ENCODE assay signal across 1 mouse cellular context in the genomic region with DNA sequence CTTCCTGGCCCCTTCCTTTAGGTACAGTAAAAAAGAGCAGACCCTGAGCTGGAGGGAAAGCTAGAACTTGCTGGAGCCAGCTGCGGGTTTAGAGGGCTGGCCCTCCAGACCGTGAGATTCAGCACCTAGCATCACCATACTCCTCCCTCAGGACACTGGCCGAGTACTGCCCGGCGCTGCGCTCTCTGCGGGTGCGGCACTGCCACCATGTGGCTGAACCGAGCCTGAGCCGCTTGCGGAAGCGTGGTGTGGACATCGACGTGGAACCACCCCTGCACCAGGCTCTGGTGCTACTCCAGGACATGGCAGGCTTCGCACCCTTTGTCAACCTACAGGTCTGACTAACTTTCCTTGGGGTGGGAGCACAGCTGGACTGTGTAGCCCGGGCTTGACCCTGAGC.
TF ChIP-seq lines count a peak whose summit lies in the region.

No protein-coding gene starts in this region.

TF ChIP-seq in CH12.LX, 34 proteins besides CTCF, POLR2A, EP300 and RAD21:
- TF ChIP-seq KAT2A (IDR thresholded peaks at IDR 0.05; ENCODE audit: insufficient replicate concordance, low read length) (no peak), ZMIZ1 (IDR thresholded peaks at IDR 0.05; ENCODE audit: low read depth, low read length) (no peak), SIN3A (IDR thresholded peaks at IDR 0.05; ENCODE audit: low read length) (peak; percentile 66; the same call in 1 of the 2 replicates), ELF1 (IDR thresholded peaks at IDR 0.05; ENCODE audit: low read depth, low read length) (peak; percentile 78), USF1 (IDR thresholded peaks at IDR 0.05; ENCODE audit: low read depth, low read length) (no peak), TBP (conservative IDR thresholded peaks at IDR 0.05; ENCODE audit: low read depth, low read length) (no peak), MAX (IDR thresholded peaks at IDR 0.05; ENCODE audit: low read length) (peak; percentile 80), NELFE (IDR thresholded peaks at IDR 0.05; ENCODE audit: low read depth, low read length) (0 out of 2 replicates have a peak, but pooled peaks have one; percentile 45), USF2 (conservative IDR thresholded peaks at IDR 0.05; ENCODE audit: low read depth, low read length) (no peak), MEF2A (IDR thresholded peaks at IDR 0.05; ENCODE audit: borderline replicate concordance, low read depth, low read length) (0 out of 2 replicates have a peak, but pooled peaks have one; percentile 23), POLR2AphosphoS2 (IDR thresholded peaks at IDR 0.05; ENCODE audit: low read depth, low read length) (no peak), MAFK (IDR thresholded peaks at IDR 0.05; ENCODE audit: insufficient replicate concordance, low read length) (no peak), NRF1 (IDR thresholded peaks at IDR 0.05; ENCODE audit: low read depth, low read length) (peak; percentile 44; the same call in 1 of the 2 replicates), RCOR1 (conservative IDR thresholded peaks at IDR 0.05; ENCODE audit: low read depth, low read length) (no peak), IRF4 (IDR thresholded peaks at IDR 0.05; ENCODE audit: low read depth, low read length) (0 out of 2 replicates have a peak, but pooled peaks have one; percentile 34), UBTF (IDR thresholded peaks at IDR 0.05; ENCODE audit: low read depth, low read length) (no peak), JUN (IDR thresholded peaks at IDR 0.05; ENCODE audit: insufficient read depth, low read depth, low read length) (no peak), ZC3H11A (IDR thresholded peaks at IDR 0.05; ENCODE audit: low read depth, low read length) (peak; percentile 4; the same call in 1 of the 2 replicates), MXI1 (IDR thresholded peaks at IDR 0.05; ENCODE audit: low read depth, low read length) (peak; percentile 76; the same call in 1 of the 2 replicates), TCF12 (IDR thresholded peaks at IDR 0.05; ENCODE audit: low read depth, low read length) (peak; percentile 49; the same call in 1 of the 2 replicates), BHLHE40 (IDR thresholded peaks at IDR 0.05; ENCODE audit: low read depth, low read length) (peak; percentile 20; the same call in 1 of the 2 replicates), CHD1 (IDR thresholded peaks at IDR 0.05; ENCODE audit: low read depth, low read length) (no peak), E2F4 (IDR thresholded peaks at IDR 0.05; ENCODE audit: insufficient replicate concordance, low read depth, low read length) (no peak), MYC (IDR thresholded peaks at IDR 0.05; ENCODE audit: low read depth, low read length) (no peak), ETS1 (conservative IDR thresholded peaks at IDR 0.05; ENCODE audit: low read depth, low read length) (no peak), ZKSCAN1 (IDR thresholded peaks at IDR 0.05; ENCODE audit: borderline replicate concordance, low read depth, low read length) (no peak), HCFC1 (IDR thresholded peaks at IDR 0.05; ENCODE audit: low read depth, low read length) (peak; percentile 56), CHD2 (IDR thresholded peaks at IDR 0.05; ENCODE audit: low read length) (no peak), GABPA (IDR thresholded peaks at IDR 0.05; ENCODE audit: insufficient replicate concordance, low read depth, low read length) (no peak), SMC3 (IDR thresholded peaks at IDR 0.05; ENCODE audit: low read depth, low read length) (peak; percentile 94), ZNF384 (IDR thresholded peaks at IDR 0.05; ENCODE audit: low read depth, low read length) (no peak), JUND (conservative IDR thresholded peaks at IDR 0.05; ENCODE audit: low read depth, low read length) (no peak), MAZ (IDR thresholded peaks at IDR 0.05; ENCODE audit: low read depth, low read length) (no peak), PAX5 (IDR thresholded peaks at IDR 0.05; ENCODE audit: low read length) (no peak)
